Mouse (Mus musculus) stomach, postnatal 0 days (tissue): ENCODE measurements at regions not wholly inside any gene's neighbourhood (a gene's known extent, or its start where the extent isn't known, plus 50 kb on each side); places are given as distances from the start of the nearest gene placed in this dataset.

ENCODE experiments used
- CTCF ChIP-seq: IDR thresholded peaks from 2 replicates; pipeline ENCODE4 v1.5.1; 2016; ENCODE audit warnings: antibody characterized with exemption, low read depth, mild to moderate bottlenecking, moderate library complexity
- EP300 ChIP-seq: optimal IDR thresholded peaks from 2 replicates; pipeline ENCODE3; 2016; ENCODE audit warnings: antibody characterized with exemption

- TF ChIP-seq CTCF (no peak), EP300 (no peak)
Measured at GRCm38 (mm10) chr1:168026481-168026880, 337.4 kb downstream of the Lmx1a start.
